Mouse (Mus musculus) kidney, adult 8-10 months (tissue): Measurements from ENCODE around the gene Tent4b.

ENCODE experiments used
- DNase-seq, 2 experiments: peaks; one replicate each; pipeline ENCODE4 v3.0.0; 2022

The Tent4b gene

GRCm38 (mm10) chr8:88198945-88199571 is at the start of gene Tent4b:
Gene Tent4b (plus strand): TSS chr8:88199213.
- peak; percentile 92 to 94 for DNase-seq

GRCm38 (mm10) chr8:88150910-88151371 is 48.1 kb upstream of the Tent4b start:
- DNase-seq, result no peak

- no peak for DNase-seq
Observed at GRCm38 (mm10) chr8:88160237-88160995, 38.6 kb upstream of the Tent4b start.

GRCm38 (mm10) chr8:88161439-88161838 is 37.6 kb upstream of the Tent4b start:
- DNase-seq, result peak; percentile 39 to 77

GRCm38 (mm10) chr8:88175264-88175663 is 23.7 kb upstream of the Tent4b start:
- no peak for DNase-seq

- no peak for DNase-seq
Observed at GRCm38 (mm10) chr8:88177291-88177690, 21.7 kb upstream of the Tent4b start.

- no peak for DNase-seq
Observed at GRCm38 (mm10) chr8:88183121-88183520, 15.9 kb upstream of the Tent4b start.

- DNase-seq, result no peak
Observed at GRCm38 (mm10) chr8:88184914-88185313, 14.1 kb upstream of the Tent4b start.

- no peak for DNase-seq
Observed at GRCm38 (mm10) chr8:88185716-88186115, 13.3 kb upstream of the Tent4b start.

GRCm38 (mm10) chr8:88197328-88197727 is 1.7 kb upstream of the Tent4b start:
- DNase-seq, result peak; percentile 35 to 61

GRCm38 (mm10) chr8:88198551-88198944 is 465 bp upstream of the Tent4b start:
- no peak for DNase-seq

- DNase-seq, result peak; percentile 24 to 28
Observed at GRCm38 (mm10) chr8:88199700-88200601, 938 bp downstream of the Tent4b start.

GRCm38 (mm10) chr8:88200724-88201495 is 1.9 kb downstream of the Tent4b start:
- no peak for DNase-seq

- no peak for DNase-seq
Observed at GRCm38 (mm10) chr8:88201641-88202040, 2.6 kb downstream of the Tent4b start.

GRCm38 (mm10) chr8:88206016-88206415 is 7.0 kb downstream of the Tent4b start:
- no peak for DNase-seq

GRCm38 (mm10) chr8:88207121-88207821 is 8.3 kb downstream of the Tent4b start:
- DNase-seq, result no peak

- peak; percentile 71 to 80 for DNase-seq
Observed at GRCm38 (mm10) chr8:88209930-88210827, 11.2 kb downstream of the Tent4b start.

GRCm38 (mm10) chr8:88221353-88221752 is 22.3 kb downstream of the Tent4b start:
- no peak for DNase-seq

- no peak for DNase-seq
Observed at GRCm38 (mm10) chr8:88225358-88225757, 26.3 kb downstream of the Tent4b start.

- no peak for DNase-seq
Observed at GRCm38 (mm10) chr8:88227851-88228250, 28.8 kb downstream of the Tent4b start.

- peak in 1 of 2 experiments; percentile 33 for DNase-seq
Observed at GRCm38 (mm10) chr8:88228286-88228685, 29.3 kb downstream of the Tent4b start.
